Mouse (Mus musculus) stomach, embryonic 15.5 days (tissue): ENCODE measurements around the gene Ctbp2. TPM values are rescaled to one million over a fixed set of nuclear protein-coding genes. Genes with fewer than 3 reads are reported as not detected.

Source experiments
- ATAC-seq: fragments of 200-750 bp; cut with Nextera tagmentation; 2 replicates; pipeline ENCODE4 v1.8.0; 2017; ENCODE audit warnings: low read depth, moderate number of reproducible peaks, moderate TSS enrichment; ENCODE audit not compliant: insufficient read depth, low FRiP score
- H3K27ac ChIP-seq: fragments of 300-500 bp; sonication (generic); 2 replicates; pipeline ENCODE4 v1.5.1; 2015; ENCODE audit warnings: mild to moderate bottlenecking, inconsistent platforms
- H3K27me3 ChIP-seq: fragments of 300-500 bp; sonication (generic); replicated peaks from 2 replicates; pipeline ENCODE4 v1.6.1; 2015; ENCODE audit warnings: inconsistent platforms
- H3K36me3 ChIP-seq: fragments of 300-500 bp; sonication (generic); 2 replicates; pipeline ENCODE4 v1.6.1; 2015; ENCODE audit warnings: inconsistent platforms
- H3K4me1 ChIP-seq: fragments of 300-500 bp; sonication (generic); 2 replicates; pipeline ENCODE4 v1.6.1; 2015; ENCODE audit warnings: inconsistent platforms
- H3K4me2 ChIP-seq: fragments of 300-500 bp; sonication (generic); 2 replicates; pipeline ENCODE4 v1.6.1; 2015; ENCODE audit warnings: mild to moderate bottlenecking, inconsistent platforms
- H3K4me3 ChIP-seq: fragments of 300-500 bp; sonication (generic); replicated peaks from 2 replicates; pipeline ENCODE4 v1.5.1; 2015; ENCODE audit warnings: inconsistent platforms
- H3K9ac ChIP-seq: fragments of 300-500 bp; sonication (generic); 2 replicates; pipeline ENCODE4 v1.6.1; 2015; ENCODE audit warnings: inconsistent platforms
- H3K9me3 ChIP-seq: fragments of 300-500 bp; sonication (generic); 2 replicates; pipeline ENCODE4 v1.6.1; 2016; ENCODE audit warnings: inconsistent platforms
- WGBS: fragments of 180-500 bp; shearing (Covaris S2); methylation state at CpG from one replicate; pipeline ENCODE4 v1.1.7; 2015; 5-methylcytosine and 5-hydroxymethylcytosine counted together
- polyA plus RNA-seq: library from polyadenylated mRNA; unstranded; fragments of >200 nt; fragmentation: Nextera tagmentation; extraction: Ambion mirVana; gene quantifications from 2 replicates; pipeline ENCODE4 v1.2.1, GENCODE M21; 2015

The Ctbp2 gene
- polyA plus RNA-seq, 1 experiment from 2014 or later, result 87.8 TPM

GRCm38 (mm10) chr7:133053757-133054156, 70.4 kb downstream of the Ctbp2 start:
- Histone ChIP-seq H3K27me3 (no peaks in the 10 kb centered on the region), H3K4me1 (peaks cover 22% of the 10 kb centered on the region), H3K9ac (no peak overlapping the region), H3K27ac (no peak overlapping the region; the same call in 1 of the 2 replicates), H3K36me3 (0 out of 2 replicates have a peak, but pooled peaks cover 13% of the 10 kb centered on the region), H3K4me2 (no peak overlapping the region), H3K4me3 (no peak overlapping the region), H3K9me3 (no peaks in the 10 kb centered on the region)
- WGBS, result 74% methylated on average over 9 of the region's 9 CpGs
- no peak for ATAC-seq

- Histone ChIP-seq H3K27ac (peak overlapping the region; percentile 68), H3K36me3 (0 out of 2 replicates have a peak, but pooled peaks cover 13% of the 10 kb centered on the region), H3K4me1 (peaks cover 20% of the 10 kb centered on the region), H3K27me3 (no peaks in the 10 kb centered on the region), H3K9ac (no peak overlapping the region), H3K9me3 (no peaks in the 10 kb centered on the region), H3K4me2 (no peak overlapping the region), H3K4me3 (no peak overlapping the region)
- ATAC-seq, result peak; percentile 8; the same call in 1 of the 2 replicates
- WGBS, result 64% methylated on average over 8 of the region's 8 CpGs
Measured at GRCm38 (mm10) chr7:133052819-133053218, 71.3 kb downstream of the Ctbp2 start.

GRCm38 (mm10) chr7:133050681-133051080, 73.5 kb downstream of the Ctbp2 start:
- ATAC-seq, result no peak
- 0 out of 2 replicates have a peak, but pooled peaks cover 9% of the 10 kb centered on the region for H3K36me3 ChIP-seq
- H3K9me3 ChIP-seq, result no peaks in the 10 kb centered on the region
- peaks cover 20% of the 10 kb centered on the region for H3K4me1 ChIP-seq
- H3K4me2 ChIP-seq, result no peak overlapping the region
- H3K4me3 ChIP-seq, result no peak overlapping the region
- H3K9ac ChIP-seq, result no peak overlapping the region
- H3K27me3 ChIP-seq, result no peaks in the 10 kb centered on the region
- 54% methylated on average over 6 of the region's 6 CpGs for WGBS
- no peak overlapping the region for H3K27ac ChIP-seq

GRCm38 (mm10) chr7:133048085-133048630, 76.0 kb downstream of the Ctbp2 start:
- no peak overlapping the region for H3K27ac ChIP-seq
- H3K4me2 ChIP-seq, result no peak overlapping the region
- peaks cover 20% of the 10 kb centered on the region for H3K4me1 ChIP-seq
- ATAC-seq, result no peak
- H3K4me3 ChIP-seq, result no peak overlapping the region
- H3K9me3 ChIP-seq, result no peaks in the 10 kb centered on the region
- no peaks in the 10 kb centered on the region for H3K27me3 ChIP-seq
- 0 out of 2 replicates have a peak, but pooled peaks cover 5% of the 10 kb centered on the region for H3K36me3 ChIP-seq
- no peak overlapping the region for H3K9ac ChIP-seq
- WGBS, result 60% methylated on average over 3 of the region's 3 CpGs

GRCm38 (mm10) chr7:133047287-133047686, 76.9 kb downstream of the Ctbp2 start:
- Histone ChIP-seq H3K4me3 (no peak overlapping the region), H3K4me1 (peaks cover 16% of the 10 kb centered on the region), H3K27ac (no peak overlapping the region), H3K9me3 (no peaks in the 10 kb centered on the region), H3K36me3 (no peaks in the 10 kb centered on the region), H3K9ac (no peak overlapping the region), H3K4me2 (no peak overlapping the region), H3K27me3 (no peaks in the 10 kb centered on the region)
- WGBS, result 66% methylated on average over 4 of the region's 4 CpGs
- no peak for ATAC-seq

GRCm38 (mm10) chr7:133044721-133045120, 79.4 kb downstream of the Ctbp2 start:
- WGBS, result 47% methylated on average over 4 of the region's 4 CpGs
- Histone ChIP-seq H3K27me3 (no peaks in the 10 kb centered on the region), H3K4me3 (no peak overlapping the region), H3K9ac (no peak overlapping the region), H3K9me3 (no peaks in the 10 kb centered on the region), H3K4me1 (peaks cover 28% of the 10 kb centered on the region), H3K27ac (no peak overlapping the region), H3K4me2 (no peak overlapping the region), H3K36me3 (no peaks in the 10 kb centered on the region)
- ATAC-seq, result no peak

- Histone ChIP-seq H3K9me3 (no peaks in the 10 kb centered on the region), H3K4me2 (no peak overlapping the region), H3K27ac (peak overlapping the region; percentile 79), H3K4me3 (no peak overlapping the region), H3K27me3 (no peaks in the 10 kb centered on the region), H3K9ac (no peak overlapping the region), H3K4me1 (peaks cover 47% of the 10 kb centered on the region), H3K36me3 (no peaks in the 10 kb centered on the region)
- WGBS, result 55% methylated on average over 3 of the region's 3 CpGs
- peak; percentile 88 for ATAC-seq
Measured at GRCm38 (mm10) chr7:133041784-133042183, 82.4 kb downstream of the Ctbp2 start.

- no peak overlapping the region for H3K4me2 ChIP-seq
- WGBS, result 49% methylated on average over 3 of the region's 3 CpGs
- no peak for ATAC-seq
Measured at GRCm38 (mm10) chr7:133040688-133041345, 83.3 kb downstream of the Ctbp2 start.

GRCm38 (mm10) chr7:133039556-133040255, 84.4 kb downstream of the Ctbp2 start:
- WGBS, result 78% methylated on average over 3 of the region's 3 CpGs
- Histone ChIP-seq H3K4me2 (no peak overlapping the region), H3K9me3 (no peaks in the 10 kb centered on the region), H3K4me1 (peaks cover 48% of the 10 kb centered on the region), H3K4me3 (no peak overlapping the region), H3K36me3 (no peaks in the 10 kb centered on the region), H3K27ac (0 out of 2 replicates have a peak overlapping the region, but pooled peaks have one; percentile 79), H3K9ac (no peak overlapping the region), H3K27me3 (no peaks in the 10 kb centered on the region)
- ATAC-seq, result no peak

More at GRCm38 (mm10) chr7:133040688-133041345, 83.3 kb downstream of the Ctbp2 start:
- H3K27ac ChIP-seq, result peak overlapping the region; percentile 79
- H3K9me3 ChIP-seq, result no peaks in the 10 kb centered on the region
- H3K4me1 ChIP-seq, result peaks cover 48% of the 10 kb centered on the region
- no peaks in the 10 kb centered on the region for H3K27me3 ChIP-seq
- H3K4me3 ChIP-seq, result no peak overlapping the region
- no peaks in the 10 kb centered on the region for H3K36me3 ChIP-seq
- H3K9ac ChIP-seq, result no peak overlapping the region

GRCm38 (mm10) chr7:133037618-133038017, 86.5 kb downstream of the Ctbp2 start:
- H3K4me2 ChIP-seq, result no peak overlapping the region; the same call in 1 of the 2 replicates
- WGBS, result 39% methylated on average over 4 of the region's 4 CpGs
- H3K4me3 ChIP-seq, result no peak overlapping the region
- ATAC-seq, result no peak
- no peaks in the 10 kb centered on the region for H3K9me3 ChIP-seq
- no peaks in the 10 kb centered on the region for H3K27me3 ChIP-seq
- H3K27ac ChIP-seq, result peak overlapping the region; percentile 76
- peaks cover 68% of the 10 kb centered on the region for H3K4me1 ChIP-seq
- no peak overlapping the region for H3K9ac ChIP-seq
- H3K36me3 ChIP-seq, result no peaks in the 10 kb centered on the region

- H3K4me1 ChIP-seq, result peaks cover 64% of the 10 kb centered on the region
- H3K27ac ChIP-seq, result peak overlapping the region; percentile 76
- no peaks in the 10 kb centered on the region for H3K27me3 ChIP-seq
- no peak overlapping the region; the same call in 1 of the 2 replicates for H3K4me2 ChIP-seq
- H3K9me3 ChIP-seq, result no peaks in the 10 kb centered on the region
- no peak overlapping the region for H3K4me3 ChIP-seq
- H3K9ac ChIP-seq, result no peak overlapping the region
- WGBS, result 37% methylated on average over 5 of the region's 5 CpGs
- no peak for ATAC-seq
- H3K36me3 ChIP-seq, result no peaks in the 10 kb centered on the region
Measured at GRCm38 (mm10) chr7:133037217-133037616, 86.9 kb downstream of the Ctbp2 start.

- 0 out of 2 replicates have a peak overlapping the region, but pooled peaks have one; percentile 23 for H3K27ac ChIP-seq
Measured at GRCm38 (mm10) chr7:133035901-133036300, 88.3 kb downstream of the Ctbp2 start.

More at GRCm38 (mm10) chr7:133035901-133036300, 88.3 kb downstream of the Ctbp2 start:
- H3K27me3 ChIP-seq, result no peaks in the 10 kb centered on the region
- H3K9me3 ChIP-seq, result no peaks in the 10 kb centered on the region
- H3K4me3 ChIP-seq, result no peak overlapping the region
- no peak overlapping the region for H3K4me2 ChIP-seq
- no peaks in the 10 kb centered on the region for H3K36me3 ChIP-seq
- H3K9ac ChIP-seq, result no peak overlapping the region
- ATAC-seq, result no peak
- H3K4me1 ChIP-seq, result peaks cover 52% of the 10 kb centered on the region
